Mouse (Mus musculus) heart, embryonic 14.5 days (tissue): ENCODE results near the gene Phlda3. TPM values are rescaled to one million over a fixed set of nuclear protein-coding genes. Genes with fewer than 3 reads are reported as not detected.

Source experiments
- ATAC-seq: fragments of 200-750 bp; cut with Nextera tagmentation; 2 replicates; pipeline ENCODE4 v1.8.0; 2017; ENCODE audit warnings: low read depth, moderate TSS enrichment; ENCODE audit not compliant: insufficient number of reproducible peaks, insufficient read depth, low FRiP score
- H3K27ac ChIP-seq, 2 experiments: fragments of 200-500 bp in 1 of 2; fragments of 300-500 bp in 1 of 2; sonication (generic) in 1 of 2; replicated peaks in 1 of 2; 2 replicates each; pipeline ENCODE4 v1.5.1; 2012 to 2014; ENCODE audit warnings: low read depth in 2 of 2, low read length in 2 of 2, control low read depth in 1 of 2, mild to moderate bottlenecking in 1 of 2, mixed read lengths in 1 of 2; ENCODE audit not compliant: control insufficient read depth in 1 of 2, insufficient read depth in 1 of 2
- H3K27me3 ChIP-seq: fragments of 300-500 bp; sonication (generic); 2 replicates; pipeline ENCODE4 v1.6.1; 2014; ENCODE audit warnings: mild to moderate bottlenecking, low read length, control low read depth; ENCODE audit not compliant: control insufficient read depth, insufficient read depth
- H3K36me3 ChIP-seq: fragments of 300-500 bp; sonication (generic); 2 replicates; pipeline ENCODE4 v1.6.1; 2014; ENCODE audit warnings: mild to moderate bottlenecking, control low read depth, low read length, mixed read lengths; ENCODE audit not compliant: control insufficient read depth, insufficient read depth
- H3K4me1 ChIP-seq, 2 experiments: fragments of 200-500 bp in 1 of 2; fragments of 300-500 bp in 1 of 2; sonication (generic) in 1 of 2; 2 replicates each; pipeline ENCODE4 v1.6.1; 2012 to 2014; ENCODE audit warnings: low read length in 2 of 2, control low read depth in 1 of 2, mixed read lengths in 1 of 2; ENCODE audit not compliant: control insufficient read depth in 2 of 2, insufficient read depth in 2 of 2
- H3K4me2 ChIP-seq: fragments of 300-500 bp; sonication (generic); 2 replicates; pipeline ENCODE4 v1.6.1; 2014; ENCODE audit warnings: mild to moderate bottlenecking, low read length
- H3K4me3 ChIP-seq, 2 experiments: fragments of 200-500 bp in 1 of 2; fragments of 300-500 bp in 1 of 2; sonication (generic) in 1 of 2; 2 replicates each; pipeline ENCODE4 v1.5.1; 2012 to 2014; ENCODE audit warnings: low read length in 2 of 2, mild to moderate bottlenecking in 2 of 2, control low read depth in 1 of 2, low read depth in 1 of 2, moderate library complexity in 1 of 2; ENCODE audit not compliant: control insufficient read depth in 1 of 2, insufficient read depth in 1 of 2
- H3K9ac ChIP-seq: fragments of 300-500 bp; sonication (generic); 2 replicates; pipeline ENCODE4 v1.6.1; 2014; ENCODE audit warnings: mild to moderate bottlenecking, low read length
- H3K9me3 ChIP-seq: fragments of 300-500 bp; sonication (generic); 2 replicates; pipeline ENCODE4 v1.6.1; 2016; ENCODE audit warnings: low read length, control low read depth; ENCODE audit not compliant: control insufficient read depth
- WGBS: fragments of 180-500 bp; shearing (Covaris S2); extraction: QIAGEN DNeasy Blood & Tissue Kit; methylation state at CpG from one replicate; pipeline ENCODE4 v1.1.7; 2014; 5-methylcytosine and 5-hydroxymethylcytosine counted together
- polyA plus RNA-seq: library from polyadenylated mRNA; unstranded; fragments of >200 nt; fragmentation: Nextera tagmentation; extraction: Ambion mirVana; gene quantifications from 2 replicates; pipeline ENCODE4 v1.2.1, GENCODE M21; 2014

Gene Phlda3
- polyA plus RNA-seq, 1 experiment from 2014 or later, result 77.2 TPM

GRCm38 (mm10) chr1:135794216-135795134 lies 28.6 kb downstream of the Phlda3 start:
- ATAC-seq, result peak; percentile 67
- no peaks in the 10 kb centered on the region for H3K27me3 ChIP-seq
- peak overlapping the region; percentile 32 to 35 for H3K4me3 ChIP-seq
- H3K27ac ChIP-seq, result peak overlapping the region; percentile 93 to 96
- peaks cover 55 to 73% of the 10 kb centered on the region in 2 experiments for H3K4me1 ChIP-seq
- no peaks in the 10 kb centered on the region for H3K36me3 ChIP-seq
- H3K4me2 ChIP-seq, result peak overlapping the region; percentile 79
- whole genome bisulfite sequencing, result 4% methylated on average over 20 of the region's 20 CpGs
- peak overlapping the region; percentile 78 for H3K9ac ChIP-seq
- H3K9me3 ChIP-seq, result no peaks in the 10 kb centered on the region

DNA sequence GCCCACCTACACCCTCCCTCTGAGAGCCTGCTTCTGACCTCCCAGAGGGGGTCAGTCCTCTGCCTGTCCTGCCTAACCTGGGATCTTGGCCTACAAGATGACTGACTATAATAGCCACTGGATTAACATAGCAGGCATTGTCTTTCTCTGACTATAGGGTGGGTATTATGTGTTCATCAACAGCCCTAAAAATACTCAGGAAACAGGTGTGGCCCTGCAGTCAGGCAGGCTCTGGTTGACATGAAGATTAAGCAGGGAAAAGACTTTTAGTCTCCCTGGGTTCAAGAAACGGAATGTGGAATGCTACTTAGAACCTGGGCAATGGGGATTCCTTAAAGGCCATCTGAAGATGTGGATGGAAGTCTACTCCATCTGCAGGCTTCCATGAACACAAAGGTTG lies 32.6 kb downstream of the Phlda3 start:
- ATAC-seq, result no peak
- Histone ChIP-seq H3K36me3 (peaks cover 27% of the 10 kb centered on the region), H3K27ac (peak overlapping the region; percentile 80 to 100), H3K9me3 (no peaks in the 10 kb centered on the region), H3K4me3 (no peak overlapping the region), H3K9ac (peak overlapping the region; percentile 97), H3K27me3 (no peaks in the 10 kb centered on the region), H3K4me1 (peaks cover 64 to 79% of the 10 kb centered on the region in 2 experiments), H3K4me2 (peak overlapping the region; percentile 75)
- WGBS, result 24% methylated on average over 1 of the region's 1 CpGs

DNA sequence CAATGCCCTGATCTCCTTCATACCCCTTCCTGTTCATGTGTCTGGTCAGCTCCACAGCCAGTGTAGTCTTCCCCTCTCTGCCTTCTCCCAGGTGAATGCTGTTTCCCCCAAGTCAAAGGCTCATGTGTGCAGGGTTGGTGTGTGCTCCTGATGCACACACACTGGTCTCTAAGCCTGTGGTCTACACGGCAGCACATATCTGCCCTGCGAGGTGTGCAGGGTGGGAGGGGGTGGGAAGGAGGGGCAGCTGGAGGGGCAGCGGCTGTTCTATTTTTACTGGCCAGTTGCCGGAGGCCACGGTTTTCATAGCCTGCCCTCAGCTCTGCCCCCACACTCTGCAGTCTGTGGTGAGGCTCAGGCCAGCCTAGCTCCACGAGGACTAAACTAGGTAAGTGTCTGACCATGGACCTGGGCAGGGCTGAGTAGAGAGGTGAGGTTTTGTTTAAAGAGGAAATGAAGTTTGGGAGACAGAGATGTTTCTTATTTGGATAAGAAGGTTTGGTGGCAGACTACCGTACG lies 33.2 kb downstream of the Phlda3 start:
- 5% methylated on average over 8 of the region's 8 CpGs for WGBS
- H3K36me3 ChIP-seq, result peaks cover 33% of the 10 kb centered on the region
- H3K9ac ChIP-seq, result peak overlapping the region; percentile 97
- H3K9me3 ChIP-seq, result no peaks in the 10 kb centered on the region
- peaks cover 65 to 79% of the 10 kb centered on the region in 2 experiments for H3K4me1 ChIP-seq
- peak overlapping the region; percentile 100 for H3K27ac ChIP-seq
- peak overlapping the region; percentile 62 to 63 for H3K4me3 ChIP-seq
- H3K27me3 ChIP-seq, result no peaks in the 10 kb centered on the region
- ATAC-seq, result peak; percentile 36
- H3K4me2 ChIP-seq, result peak overlapping the region; percentile 75

DNA sequence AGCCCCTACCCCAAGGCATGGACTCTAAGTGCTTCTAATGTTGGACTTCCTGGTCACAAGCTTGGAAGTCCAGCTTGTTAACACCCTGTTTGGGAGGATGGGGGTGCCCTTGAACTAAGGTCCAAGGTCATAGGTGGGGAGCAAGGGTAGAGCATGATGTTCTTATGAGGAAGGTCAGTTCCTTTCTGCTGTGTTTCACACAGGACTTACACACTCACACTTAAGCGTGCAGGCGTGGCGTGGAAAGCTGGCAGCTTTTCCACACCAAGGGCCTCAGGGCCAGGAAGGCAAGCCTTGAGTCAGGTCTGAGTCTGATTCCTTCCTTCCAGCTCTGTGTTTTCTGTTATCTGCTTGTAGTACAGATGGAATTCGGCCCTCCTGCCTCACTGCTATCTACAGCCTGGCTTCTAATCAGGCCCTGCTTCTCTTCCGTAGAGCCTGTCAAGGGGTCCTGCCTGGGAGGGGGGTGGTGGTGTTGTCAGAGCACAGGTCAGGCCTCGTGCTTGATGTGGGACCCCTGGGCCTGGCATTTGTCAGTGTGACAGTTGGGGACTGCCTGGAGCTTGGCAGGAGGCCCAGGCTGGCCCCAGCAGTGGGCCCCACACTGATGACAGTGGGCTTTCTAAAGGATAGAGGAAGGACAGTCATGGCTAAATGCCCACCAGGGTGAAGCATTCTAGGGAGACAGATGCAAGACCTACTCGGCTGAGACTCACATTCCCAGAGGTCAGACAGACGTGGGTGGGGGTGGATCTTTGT lies 34.5 kb downstream of the Phlda3 start:
- Histone ChIP-seq H3K4me2 (peak overlapping the region; percentile 75), H3K9me3 (no peaks in the 10 kb centered on the region), H3K4me3 (peak overlapping the region; percentile 62 to 63), H3K36me3 (peaks cover 45% of the 10 kb centered on the region), H3K27ac (peak overlapping the region; percentile 100), H3K4me1 (peaks cover 63 to 79% of the 10 kb centered on the region in 2 experiments), H3K9ac (peak overlapping the region; percentile 97), H3K27me3 (no peaks in the 10 kb centered on the region)
- WGBS, result 6% methylated on average over 8 of the region's 8 CpGs
- ATAC-seq, result peak; percentile 93

DNA sequence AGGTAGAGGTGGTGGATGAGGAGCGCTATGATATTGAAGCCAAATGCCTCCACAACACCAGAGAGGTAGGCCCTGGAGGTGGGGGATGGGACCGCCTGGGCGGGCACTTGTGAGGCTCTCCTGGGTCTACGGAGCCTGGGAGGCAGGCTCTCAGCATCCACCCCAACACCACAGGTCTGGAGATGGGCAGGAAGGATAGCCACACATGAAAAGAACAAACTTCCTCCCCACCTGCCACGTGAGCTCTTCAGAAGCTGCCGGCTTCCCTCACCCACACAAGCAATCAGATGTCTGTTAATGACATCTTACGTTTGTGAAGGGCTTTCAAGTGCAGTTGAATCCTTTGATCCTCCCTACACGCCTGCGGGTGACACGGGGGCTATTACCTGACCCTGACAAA lies 41.6 kb downstream of the Phlda3 start:
- WGBS, result 41% methylated on average over 10 of the region's 10 CpGs
- Histone ChIP-seq H3K4me2 (peak overlapping the region; percentile 23), H3K36me3 (peaks cover 91% of the 10 kb centered on the region), H3K4me3 (no peak overlapping the region), H3K9ac (peak overlapping the region; percentile 59), H3K9me3 (no peaks in the 10 kb centered on the region), H3K27ac (peak overlapping the region; percentile 17 to 58; a peak in 3 of 4 replicates), H3K4me1 (peaks cover 37 to 62% of the 10 kb centered on the region in 2 experiments), H3K27me3 (no peaks in the 10 kb centered on the region)
- ATAC-seq, result no peak

DNA sequence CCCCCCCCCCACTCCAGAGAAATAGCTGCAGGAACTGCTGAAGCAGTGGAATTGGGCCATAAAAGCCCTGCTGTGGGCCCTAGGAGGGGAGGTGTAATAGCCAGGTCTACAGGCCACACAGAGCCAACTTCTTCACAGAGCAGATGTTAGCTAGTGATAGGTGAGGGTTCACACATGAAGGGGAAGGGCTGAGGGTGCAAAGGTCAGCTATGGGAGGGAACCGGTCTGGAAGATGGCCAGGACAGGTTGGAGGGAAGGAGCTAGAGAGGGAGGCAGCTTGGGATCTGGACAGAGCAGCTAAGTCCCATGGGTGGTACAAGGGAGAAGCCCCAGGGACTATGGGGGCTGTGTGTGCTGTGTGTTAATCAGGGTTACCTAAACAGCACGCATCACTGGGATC lies 44.3 kb downstream of the Phlda3 start:
- Histone ChIP-seq H3K9me3 (no peaks in the 10 kb centered on the region), H3K9ac (no peak overlapping the region), H3K36me3 (peaks cover 65% of the 10 kb centered on the region), H3K4me3 (no peak overlapping the region), H3K27me3 (no peaks in the 10 kb centered on the region), H3K4me1 (peaks cover 23 to 49% of the 10 kb centered on the region in 2 experiments), H3K4me2 (no peak overlapping the region), H3K27ac (no peak overlapping the region; a peak in 1 of 4 replicates)
- WGBS, result 64% methylated on average over 2 of the region's 2 CpGs
- 0 out of 2 replicates have a peak, but pooled peaks have one; percentile 8 for ATAC-seq

GRCm38 (mm10) chr1:135811016-135811646 lies 45.2 kb downstream of the Phlda3 start:
- H3K9ac ChIP-seq, result 0 out of 2 replicates have a peak overlapping the region, but pooled peaks have one; percentile 44
- no peak overlapping the region for H3K4me2 ChIP-seq
- ATAC-seq, result 0 out of 2 replicates have a peak, but pooled peaks have one; percentile 27
- peaks cover 19 to 44% of the 10 kb centered on the region in 2 experiments for H3K4me1 ChIP-seq
- peaks cover 55% of the 10 kb centered on the region for H3K36me3 ChIP-seq
- peak overlapping the region; percentile 74 to 85; a peak in 3 of 4 replicates for H3K27ac ChIP-seq
- H3K4me3 ChIP-seq, result no peak overlapping the region
- no peaks in the 10 kb centered on the region for H3K9me3 ChIP-seq
- 22% methylated on average over 7 of the region's 7 CpGs for WGBS
- H3K27me3 ChIP-seq, result no peaks in the 10 kb centered on the region
